Mouse (Mus musculus) CD4-positive, CD25-positive, alpha-beta regulatory T cell (primary cell): Measurements from ENCODE around the gene L3mbtl1. TPM values are rescaled to one million over a fixed set of nuclear protein-coding genes. Genes with fewer than 3 reads are reported as not detected.

Experiments
- polyA plus RNA-seq: library from polyadenylated mRNA; unstranded; fragments of 100-300 nt; shearing (Covaris generic); gene quantifications from one replicate; pipeline ENCODE4 v1.2.1, GENCODE M21; 2017

L3mbtl1 gene
- polyA plus RNA-seq, result not detected

DNA sequence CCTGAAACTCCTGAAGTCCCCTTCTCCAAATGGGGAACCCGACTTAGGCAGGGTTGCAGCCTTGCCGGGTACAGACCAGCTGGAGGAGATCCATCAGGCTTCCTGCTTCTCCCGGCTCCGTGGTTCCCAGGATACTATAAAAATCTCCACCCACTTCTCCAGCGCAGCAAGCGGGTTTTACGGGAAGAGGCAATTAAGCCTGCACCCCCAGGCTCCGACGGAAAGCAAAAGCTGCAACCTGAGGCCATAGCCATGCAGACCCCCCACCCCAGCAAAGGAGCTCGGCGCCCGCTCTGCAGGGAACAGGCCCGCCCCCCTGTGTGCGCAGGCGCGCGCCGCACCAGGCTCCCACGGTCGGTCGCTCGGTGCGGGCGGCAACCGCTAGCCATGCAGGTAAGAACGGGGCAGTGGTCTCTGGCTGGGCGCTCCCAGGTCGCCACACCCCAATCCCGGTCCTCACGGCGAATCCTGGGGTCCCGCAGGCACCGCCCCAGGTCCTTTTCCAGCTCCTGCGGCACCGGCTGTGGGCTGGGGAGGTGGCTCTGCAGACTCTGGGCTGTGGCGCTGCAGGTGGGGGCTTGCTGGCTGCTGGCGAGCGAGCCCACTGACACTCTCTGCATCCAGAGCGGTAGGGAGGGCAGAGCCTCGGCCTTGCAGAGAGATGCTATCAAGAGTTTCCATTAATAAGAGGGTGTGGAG is at the start of gene L3mbtl1:
Gene L3mbtl1, plus strand, starts transcription at position 325 of the 699 bp plus-strand sequence.

GRCm38 (mm10) chr2:162931123-162931673 is 12.1 kb upstream of the L3mbtl1 start, which contains the start of gene Srsf6:
Gene Srsf6 (plus strand): TSS chr2:162931528.

GRCm38 (mm10) chr2:162987218-162987617 is 43.9 kb downstream of the L3mbtl1 start, which contains the start of gene Sgk2:
Gene Sgk2 (plus strand): TSS chr2:162987330.

DNA sequence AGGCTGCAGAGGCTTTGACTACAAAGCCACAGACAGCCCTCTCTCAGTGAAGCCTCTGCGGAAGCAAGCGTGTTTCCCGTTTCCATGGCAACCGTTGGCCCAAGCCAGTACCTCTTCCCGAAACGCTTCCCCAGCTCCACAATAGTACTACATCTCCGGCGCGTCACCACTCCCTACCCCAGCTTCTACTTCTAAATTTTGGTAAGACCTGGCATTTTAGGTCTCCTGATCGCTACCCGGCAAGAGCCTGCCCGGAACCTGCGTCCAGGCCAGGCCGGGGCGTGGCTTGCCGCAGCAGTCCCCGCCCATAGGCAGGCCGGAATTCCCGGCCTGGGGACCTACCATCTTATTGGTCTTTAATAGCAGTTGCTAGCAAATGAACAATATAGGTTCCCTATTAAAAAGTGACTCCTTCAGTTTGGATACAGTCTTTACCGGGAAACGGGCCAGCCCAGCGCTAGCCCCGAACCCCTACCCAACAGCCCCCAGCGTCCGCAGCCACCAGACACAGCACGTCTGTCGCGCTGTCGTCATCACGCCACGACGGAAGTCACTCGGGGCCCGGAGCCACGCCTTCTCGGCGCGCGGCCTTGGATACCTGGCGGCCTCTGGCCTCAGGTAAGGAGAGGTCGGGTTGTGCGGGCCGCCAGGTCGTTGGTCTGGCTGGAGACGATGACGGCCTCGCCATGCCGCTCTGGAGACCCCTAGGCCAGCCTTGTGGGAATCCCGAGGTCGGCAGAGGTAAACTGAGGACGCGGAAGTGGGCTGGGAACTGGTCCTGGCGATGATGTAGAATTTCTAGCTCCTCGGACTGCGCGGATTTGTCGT is 73.9 kb downstream of the L3mbtl1 start, which contains the start of gene Ift52:
Gene Ift52, plus strand, starts transcription at position 439 of the 828 bp plus-strand sequence.

Other genes with a start within 250 kb of the L3mbtl1 start
- 163 TPM for gene Srsf6, start 11.9 kb upstream of the L3mbtl1 start, polyA plus RNA-seq
- gene Sgk2, start 43.9 kb downstream of the L3mbtl1 start, polyA plus RNA-seq, result 0.11 TPM
- gene Ift52, start 73.9 kb downstream of the L3mbtl1 start, polyA plus RNA-seq, result 61.6 TPM
- gene Mybl2, start 111.2 kb downstream of the L3mbtl1 start, polyA plus RNA-seq, result 4.2 TPM
- not detected for gene Gtsf1l, start 144.4 kb downstream of the L3mbtl1 start, polyA plus RNA-seq